Mouse (Mus musculus) CD4-positive helper T cell, adult 2 months (primary cell): ENCODE results near the gene Arpin.
A peak's percentile ranks its signal among the peaks of the same experiment; 100 is the strongest.

ENCODE experiments used
- DNase-seq: peaks from one replicate; pipeline ENCODE4 v3.0.0-alpha.2; 2012; ENCODE audit warnings: low read depth, missing footprints, low spot score

The Arpin gene

GRCm38 (mm10) chr7:79934862-79935510 lies at the start of gene Arpin:
TSS of gene Arpin (minus strand) at chr7:79935359.
- no peak for DNase-seq

- DNase-seq: no peak
Observed at GRCm38 (mm10) chr7:79975316-79975715, 40.2 kb upstream of the Arpin start.

- DNase-seq: no peak
Observed at GRCm38 (mm10) chr7:79972195-79972594, 37.0 kb upstream of the Arpin start.

- no peak for DNase-seq
Observed at GRCm38 (mm10) chr7:79970336-79970735, 35.2 kb upstream of the Arpin start.

- no peak for DNase-seq
Observed at GRCm38 (mm10) chr7:79968326-79968725, 33.2 kb upstream of the Arpin start.

- DNase-seq: no peak
Observed at GRCm38 (mm10) chr7:79961600-79961999, 26.4 kb upstream of the Arpin start.

- DNase-seq: no peak
Observed at GRCm38 (mm10) chr7:79956131-79956530, 21.0 kb upstream of the Arpin start.

GRCm38 (mm10) chr7:79954890-79955289 lies 19.7 kb upstream of the Arpin start:
- DNase-seq: no peak

- DNase-seq: no peak
Observed at GRCm38 (mm10) chr7:79951038-79951437, 15.9 kb upstream of the Arpin start.

GRCm38 (mm10) chr7:79950236-79950635 lies 15.1 kb upstream of the Arpin start:
- no peak for DNase-seq

- no peak for DNase-seq
Observed at GRCm38 (mm10) chr7:79935511-79936205, 499 bp upstream of the Arpin start.

GRCm38 (mm10) chr7:79934461-79934860 lies 698 bp downstream of the Arpin start:
- no peak for DNase-seq

- no peak for DNase-seq
Observed at GRCm38 (mm10) chr7:79928516-79929052, 6.6 kb downstream of the Arpin start.

- peak; percentile 90 for DNase-seq
Observed at GRCm38 (mm10) chr7:79920344-79920983, 14.7 kb downstream of the Arpin start, which contains the start of gene Ap3s2. TSS of gene Ap3s2 (minus strand) at chr7:79920649.

- DNase-seq: peak; percentile 19
Observed at GRCm38 (mm10) chr7:79914556-79914955, 20.6 kb downstream of the Arpin start.

GRCm38 (mm10) chr7:79907356-79907755 lies 27.8 kb downstream of the Arpin start:
- DNase-seq: no peak

- no peak for DNase-seq
Observed at GRCm38 (mm10) chr7:79906914-79907313, 28.2 kb downstream of the Arpin start.

GRCm38 (mm10) chr7:79905193-79905592 lies 30.0 kb downstream of the Arpin start:
- no peak for DNase-seq

GRCm38 (mm10) chr7:79903160-79903792 lies 31.9 kb downstream of the Arpin start:
- DNase-seq: no peak

- no peak for DNase-seq
Observed at GRCm38 (mm10) chr7:79900753-79901152, 34.4 kb downstream of the Arpin start.

GRCm38 (mm10) chr7:79895225-79895624 lies 39.9 kb downstream of the Arpin start:
- no peak for DNase-seq

GRCm38 (mm10) chr7:79894790-79895189 lies 40.4 kb downstream of the Arpin start:
- no peak for DNase-seq
